Mouse (Mus musculus) T-cell, adult 2 months (primary cell): Measurements from ENCODE around the gene Myo9b.
A peak's percentile ranks its signal among the peaks of the same experiment; 100 is the strongest.

Source experiments
- DNase-seq: peaks from one replicate; pipeline ENCODE4 v3.0.0; 2022; ENCODE audit warnings: low spot score

Myo9b gene

DNA sequence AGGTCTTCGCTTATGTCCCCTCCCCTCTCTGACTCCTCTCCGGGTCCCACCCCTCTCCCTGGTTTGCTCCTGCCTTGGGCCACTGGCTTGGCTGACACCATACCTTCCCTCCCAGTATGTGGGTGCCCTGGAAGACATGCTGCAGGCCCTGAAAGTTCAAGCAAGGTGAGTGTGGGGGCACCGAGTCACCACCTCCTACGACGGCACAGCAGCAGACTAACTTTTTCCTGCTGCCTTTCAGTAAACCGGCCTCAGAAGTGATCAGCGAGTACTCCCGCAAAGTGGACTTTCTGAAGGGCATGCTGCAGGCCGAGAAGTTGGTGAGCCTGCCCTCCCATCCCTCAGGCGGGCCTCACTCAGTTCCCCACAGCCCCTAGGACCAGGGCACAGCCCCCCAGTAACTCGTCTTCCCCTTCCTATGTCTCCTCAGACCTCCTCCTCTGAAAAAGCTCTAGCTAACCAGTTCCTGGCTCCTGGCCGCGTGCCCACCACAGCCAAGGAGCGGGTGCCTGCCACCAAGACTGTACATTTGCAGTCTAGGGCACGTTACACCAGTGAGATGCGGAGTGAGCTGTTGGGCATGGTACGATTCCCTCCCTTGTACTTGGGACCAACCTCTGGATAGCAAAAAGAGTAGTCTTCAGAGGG lies 95.1 kb downstream of the Myo9b start:
- DNase-seq = no peak

DNA sequence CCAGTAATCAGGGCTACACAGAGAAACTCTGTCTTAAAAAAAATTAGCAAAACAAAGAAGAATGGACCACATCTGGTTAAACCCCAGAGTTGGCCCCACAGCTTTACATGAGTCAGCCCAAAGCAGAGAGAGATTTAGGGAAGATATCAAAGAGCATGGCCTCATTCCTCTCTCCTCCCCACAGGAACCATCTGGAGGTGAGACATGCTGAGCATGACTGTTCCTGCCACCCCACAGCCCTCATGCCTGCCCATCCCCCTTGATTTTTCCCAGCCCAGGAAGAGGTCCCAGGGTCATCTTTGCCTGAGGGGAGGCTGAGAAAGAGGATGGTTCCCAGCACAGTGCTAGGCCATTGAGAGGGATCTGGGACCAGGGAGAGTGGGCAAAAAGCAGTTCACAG lies 95.9 kb downstream of the Myo9b start:
- no peak for DNase-seq

DNA sequence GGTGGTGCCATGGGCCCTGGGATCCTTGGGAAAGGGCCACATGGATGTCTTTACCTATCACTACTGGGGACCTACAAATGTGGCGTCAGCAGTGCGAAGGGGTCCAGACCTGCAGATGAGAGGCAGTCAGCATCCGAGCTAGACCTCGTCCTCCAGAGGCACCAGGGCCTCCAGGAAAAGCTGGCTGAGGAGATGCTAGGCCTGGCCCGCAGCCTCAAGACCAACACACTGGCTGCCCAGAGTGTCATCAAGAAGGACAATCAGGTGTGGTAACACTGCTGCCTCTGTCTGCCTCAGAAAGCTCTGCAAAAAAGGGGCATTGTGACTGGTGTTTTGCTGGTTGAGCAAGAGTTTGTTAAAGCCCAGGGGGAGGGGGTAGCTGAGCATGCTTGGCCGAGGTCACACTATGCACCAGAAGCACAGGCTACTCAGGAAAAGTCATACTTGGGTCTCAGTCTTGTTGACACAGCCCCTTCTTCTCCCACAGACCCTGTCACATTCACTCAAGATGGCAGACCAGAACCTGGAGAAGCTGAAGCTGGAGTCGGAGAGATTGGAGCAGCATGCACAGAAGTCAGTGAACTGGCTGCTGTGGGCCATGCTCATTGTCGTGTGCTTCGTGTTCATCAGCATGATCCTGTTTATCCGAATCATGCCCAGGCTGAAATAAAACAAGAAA lies 96.7 kb downstream of the Myo9b start:
- DNase-seq = no peak

DNA sequence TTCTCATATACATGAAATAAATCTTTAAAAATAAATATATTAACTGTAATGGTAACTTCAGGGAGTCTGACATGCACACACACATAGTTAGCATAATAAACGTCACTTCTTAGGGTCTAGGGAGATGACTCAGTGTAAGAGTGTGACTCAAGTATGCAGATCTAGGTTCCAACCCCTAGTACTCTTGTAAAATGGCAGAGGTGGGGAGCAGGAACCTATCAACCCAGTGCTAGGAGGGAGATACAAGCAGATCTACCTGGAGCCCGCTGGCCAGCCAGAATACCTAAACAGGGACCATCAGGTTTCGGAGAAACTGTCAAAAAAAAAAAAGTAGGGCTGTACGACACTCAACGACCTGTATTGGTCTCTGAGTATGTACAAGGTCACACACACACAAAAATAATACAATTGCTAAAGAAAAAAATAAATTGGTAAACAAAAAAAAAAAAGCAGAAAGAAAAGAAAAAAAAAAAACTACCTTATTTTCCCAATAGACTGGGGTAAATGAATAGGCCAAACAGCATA lies 98.3 kb downstream of the Myo9b start:
- no peak for DNase-seq

DNA sequence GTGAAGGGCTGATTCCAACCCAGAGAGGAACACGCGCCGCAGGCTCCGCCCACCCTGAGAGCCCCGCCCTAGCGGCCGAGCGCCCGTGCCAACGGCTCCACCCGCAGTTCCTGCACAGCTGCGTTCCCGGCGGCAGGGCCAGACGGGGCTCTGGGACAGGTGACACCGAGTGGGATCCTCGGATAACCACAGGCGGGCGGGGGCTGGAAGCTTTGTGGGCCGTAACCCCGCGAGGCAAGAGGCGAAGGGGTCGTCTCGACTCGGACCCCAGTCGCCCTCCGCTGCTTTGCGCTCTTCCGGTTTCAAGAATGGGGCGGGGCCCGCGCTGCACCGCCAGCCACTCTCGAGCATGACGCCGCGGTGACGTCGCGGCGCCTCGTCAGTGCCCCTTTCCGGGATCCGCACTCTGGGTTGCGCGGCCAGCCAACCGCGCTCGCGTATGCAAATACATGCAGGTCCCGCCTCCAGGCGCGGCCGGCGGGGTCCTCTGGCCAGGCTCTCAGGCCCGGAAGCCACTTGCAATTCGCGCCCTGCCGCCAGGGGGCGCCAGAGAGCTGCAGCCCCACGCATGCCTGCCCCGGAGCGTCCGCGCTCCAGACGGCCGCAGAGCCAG lies 98.8 kb downstream of the Myo9b start, which contains the start of gene Ocel1:
Gene Ocel1, plus strand, starts transcription at position 63 of the 613 bp plus-strand sequence.
- DNase-seq = peak; percentile 99

DNA sequence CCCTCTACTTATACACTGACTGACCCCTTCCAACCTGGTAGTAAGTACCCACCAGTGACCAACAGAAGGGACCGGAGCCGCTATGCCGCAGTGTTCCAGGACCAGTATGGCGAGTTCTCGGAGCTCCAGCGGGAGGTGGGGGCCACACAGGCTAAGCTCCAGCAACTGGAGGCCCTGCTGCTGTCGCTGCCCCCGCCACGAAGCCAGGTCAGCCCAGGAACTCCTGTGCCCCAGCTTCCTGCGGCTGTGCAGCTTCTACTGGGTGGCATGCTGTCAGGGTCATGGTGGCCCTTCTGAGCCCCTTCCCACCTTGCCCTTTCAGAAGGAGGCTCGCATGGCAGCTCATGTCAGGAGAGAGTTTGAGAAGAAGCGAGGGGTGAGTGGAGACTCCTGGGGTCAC lies 99.9 kb downstream of the Myo9b start:
- DNase-seq = no peak

DNA sequence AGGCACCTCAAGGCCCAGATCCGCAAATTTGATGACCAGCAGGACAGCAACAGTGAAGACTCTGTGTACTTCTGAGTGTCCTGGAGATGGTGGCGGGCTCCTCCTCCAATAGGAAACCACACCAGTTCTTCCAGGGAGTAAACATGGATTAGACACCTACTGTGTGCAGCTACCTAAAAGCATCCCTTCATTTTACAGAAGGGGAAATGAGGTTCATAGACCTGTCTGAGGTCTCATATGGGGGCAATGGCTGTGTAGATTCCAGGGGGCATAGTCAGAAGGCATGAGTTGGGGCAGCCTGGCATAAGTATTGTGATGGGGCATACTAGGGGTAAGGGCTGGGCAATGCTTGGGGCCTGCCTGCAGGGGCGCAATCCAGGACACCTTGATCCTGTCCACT lies 100.5 kb downstream of the Myo9b start:
- DNase-seq = no peak

DNA sequence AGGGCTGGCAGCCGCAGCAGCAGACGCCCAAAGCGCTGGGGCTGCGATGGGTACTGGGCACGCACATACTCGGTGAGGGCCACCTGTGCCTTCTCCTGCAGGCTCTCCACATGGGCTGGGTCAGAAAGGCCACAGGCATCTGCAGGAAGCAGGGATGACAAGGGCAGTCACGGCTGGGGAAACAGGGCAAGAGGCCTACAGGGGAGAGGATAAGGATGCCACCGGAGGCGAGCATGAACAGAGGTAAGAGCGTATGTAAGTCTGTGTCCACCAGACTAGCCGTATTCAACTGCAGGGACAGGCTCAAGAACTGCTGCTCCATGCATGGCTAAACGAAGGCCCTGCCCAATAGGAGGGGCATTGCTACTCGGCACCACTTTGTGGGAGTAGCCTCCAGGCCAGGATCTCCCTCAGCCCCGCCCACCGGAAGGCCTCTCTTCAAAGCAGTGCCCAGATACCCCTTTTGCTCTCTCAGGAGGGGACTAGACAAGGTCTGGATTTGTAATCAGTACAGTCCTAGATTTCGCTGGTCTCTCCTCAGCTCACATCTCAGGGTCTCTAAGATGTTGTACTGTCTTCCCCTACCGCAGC lies 102.2 kb downstream of the Myo9b start:
- no peak for DNase-seq

DNA sequence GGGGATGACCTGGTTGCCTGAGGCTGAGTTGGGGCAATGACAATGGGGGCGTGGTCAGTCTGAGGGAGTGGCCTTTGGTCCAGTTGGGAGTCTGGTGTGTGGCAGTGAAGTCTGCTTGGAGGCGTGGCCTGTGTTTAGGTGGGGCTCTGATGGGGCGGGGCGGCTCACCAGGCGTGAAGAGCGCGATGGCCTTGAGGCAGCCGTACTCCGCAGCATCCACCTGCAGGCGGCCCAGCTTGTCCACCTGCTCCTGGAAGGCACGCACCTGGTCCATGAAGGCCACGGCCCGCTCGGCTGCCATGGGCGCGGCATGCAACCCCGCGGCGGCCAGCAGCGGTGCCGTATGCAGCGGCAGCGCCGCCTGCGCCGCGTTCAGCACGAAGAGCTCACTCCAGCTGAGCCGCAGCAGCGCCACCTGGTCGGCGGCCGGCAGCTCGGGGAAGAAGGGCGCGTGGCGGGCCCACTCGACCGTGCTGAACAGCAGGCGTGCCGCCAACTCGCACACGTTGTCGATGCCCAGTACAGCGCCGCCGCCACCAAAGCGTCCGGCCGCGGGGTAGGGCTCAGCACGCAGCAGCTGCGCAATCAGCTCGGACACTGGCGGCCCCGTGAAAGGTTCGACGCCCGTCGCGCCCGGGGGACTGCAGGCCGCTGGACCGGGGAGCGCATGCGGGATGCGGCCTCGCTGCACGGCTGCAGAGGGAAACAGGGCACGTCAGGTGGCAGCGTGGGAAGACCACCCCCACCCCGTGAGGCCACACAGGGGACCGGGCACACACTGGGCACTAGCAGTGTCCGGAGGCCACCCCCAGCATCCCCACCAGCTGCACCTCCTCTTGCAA lies 103.3 kb downstream of the Myo9b start:
- no peak for DNase-seq

DNA sequence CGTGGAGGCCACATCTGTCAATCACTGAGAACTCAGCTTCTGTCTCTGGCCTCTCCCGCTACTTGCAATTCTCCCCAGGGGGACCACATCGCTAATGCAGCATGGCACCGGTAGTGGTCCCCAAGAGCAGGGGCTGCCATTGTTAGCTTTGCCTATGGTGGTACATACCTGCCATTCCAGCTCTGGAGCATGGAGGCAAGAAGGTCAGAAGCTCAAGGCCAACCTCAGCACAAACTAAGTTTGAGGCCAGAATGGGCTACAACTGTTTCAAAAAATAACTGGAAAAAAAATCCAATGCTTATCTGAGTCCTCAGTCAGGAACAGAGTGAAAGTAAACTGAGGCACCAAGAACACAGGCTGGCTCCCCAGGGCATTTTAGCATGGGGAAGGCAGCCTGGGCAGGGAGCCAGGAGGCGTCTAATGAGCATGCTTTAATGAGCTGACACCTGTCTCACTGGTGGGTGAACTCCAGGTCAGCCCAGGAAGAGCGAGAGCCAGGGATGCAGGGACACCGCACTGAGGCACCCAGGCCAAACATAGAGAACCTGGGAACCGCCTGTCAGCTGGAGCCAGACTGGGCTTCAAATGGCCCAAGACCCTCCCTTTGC lies 104.0 kb downstream of the Myo9b start:
- DNase-seq = no peak

DNA sequence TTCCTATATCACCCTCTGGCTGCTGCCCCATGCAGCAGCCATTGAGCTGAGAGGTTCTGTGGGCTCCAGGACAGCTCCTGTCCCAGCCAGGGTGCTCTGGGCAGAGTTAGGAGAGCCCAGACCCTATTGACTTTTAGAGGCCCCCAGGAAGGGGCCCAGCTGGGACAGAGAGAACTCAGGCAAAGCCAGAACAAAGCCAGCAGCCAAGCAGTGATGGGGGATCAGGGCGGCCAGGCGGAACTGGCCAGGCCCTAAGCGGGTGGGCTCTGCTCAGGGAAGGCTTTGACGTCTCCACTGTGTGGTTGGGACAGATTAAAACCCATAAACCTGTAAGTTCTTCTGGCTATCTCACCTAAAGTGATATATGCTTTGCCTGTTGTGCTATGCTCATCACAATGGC lies 106.5 kb downstream of the Myo9b start:
- DNase-seq = no peak

DNA sequence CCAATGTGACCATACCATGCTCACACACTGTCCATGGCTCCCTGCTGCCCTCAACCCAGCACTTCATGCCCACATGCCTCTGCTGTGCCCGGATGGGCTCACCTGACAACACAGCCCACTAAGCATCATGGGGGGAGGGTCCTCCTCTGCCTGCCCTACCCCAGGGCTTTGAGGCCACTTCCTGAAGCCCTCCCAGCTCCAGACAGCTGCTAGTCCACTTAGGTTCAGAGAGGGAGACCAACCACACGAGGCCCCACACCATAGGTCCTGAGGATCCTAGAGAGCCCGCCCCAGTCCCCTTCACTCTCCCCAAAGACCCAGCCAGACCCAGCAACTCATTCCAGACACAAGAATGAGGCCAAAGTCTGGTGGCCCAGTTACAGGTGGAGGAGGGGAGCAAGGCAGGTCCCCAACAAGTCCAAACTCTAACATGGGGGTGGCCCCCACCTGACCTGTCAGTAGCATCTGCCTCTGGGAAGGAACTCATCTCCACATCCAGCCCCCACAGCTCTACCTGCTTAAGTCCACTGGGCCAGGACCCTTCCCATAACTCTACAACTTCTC lies 107.1 kb downstream of the Myo9b start:
- no peak for DNase-seq

DNA sequence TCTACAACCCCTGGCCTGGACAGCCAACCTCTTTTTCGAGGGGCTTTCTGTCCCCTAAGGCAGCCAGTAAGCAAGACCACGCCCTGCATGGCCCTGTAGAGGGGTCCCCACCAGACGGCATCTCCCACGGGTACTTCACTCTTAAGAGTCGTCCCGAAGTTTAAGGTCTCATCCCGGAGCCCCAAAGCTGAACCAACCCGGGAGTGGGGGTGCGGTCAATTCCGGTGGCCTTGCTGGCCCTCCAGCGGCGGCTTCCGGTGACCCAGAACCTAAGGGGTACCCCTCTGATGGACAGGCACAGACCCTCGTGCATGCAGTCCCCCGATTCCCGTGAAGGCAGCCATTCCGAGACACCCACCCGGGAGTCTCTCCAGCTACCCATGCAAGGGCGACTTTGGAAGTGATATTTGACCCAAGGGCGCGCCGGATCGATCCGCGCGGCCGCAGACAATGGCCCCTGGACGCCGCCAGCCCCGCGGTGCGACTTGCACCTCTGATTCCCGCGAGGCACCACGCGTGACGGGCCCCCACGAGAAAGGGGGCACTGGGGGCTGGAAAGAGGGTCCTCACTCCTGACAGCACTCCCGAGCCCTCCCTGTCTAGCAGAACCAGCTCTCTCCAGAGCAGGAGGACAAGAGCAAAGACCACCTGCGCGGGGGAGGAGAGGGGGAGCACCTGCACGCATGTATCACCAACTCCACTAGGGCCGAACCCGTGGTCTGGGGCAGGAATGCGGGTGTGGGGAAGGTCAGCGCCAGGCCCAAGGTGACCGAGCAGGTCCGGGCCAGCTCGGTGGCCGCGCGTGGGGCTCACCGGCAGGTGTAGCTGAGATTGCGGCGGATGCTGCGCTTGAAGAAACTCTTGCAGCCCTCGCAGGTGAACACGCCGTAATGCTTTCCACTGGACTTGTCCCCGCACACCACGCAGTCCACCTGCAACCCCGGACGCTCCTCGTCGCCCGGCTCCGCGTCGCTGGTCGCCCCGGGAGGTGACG lies 108.0 kb downstream of the Myo9b start:
- DNase-seq = no peak

DNA sequence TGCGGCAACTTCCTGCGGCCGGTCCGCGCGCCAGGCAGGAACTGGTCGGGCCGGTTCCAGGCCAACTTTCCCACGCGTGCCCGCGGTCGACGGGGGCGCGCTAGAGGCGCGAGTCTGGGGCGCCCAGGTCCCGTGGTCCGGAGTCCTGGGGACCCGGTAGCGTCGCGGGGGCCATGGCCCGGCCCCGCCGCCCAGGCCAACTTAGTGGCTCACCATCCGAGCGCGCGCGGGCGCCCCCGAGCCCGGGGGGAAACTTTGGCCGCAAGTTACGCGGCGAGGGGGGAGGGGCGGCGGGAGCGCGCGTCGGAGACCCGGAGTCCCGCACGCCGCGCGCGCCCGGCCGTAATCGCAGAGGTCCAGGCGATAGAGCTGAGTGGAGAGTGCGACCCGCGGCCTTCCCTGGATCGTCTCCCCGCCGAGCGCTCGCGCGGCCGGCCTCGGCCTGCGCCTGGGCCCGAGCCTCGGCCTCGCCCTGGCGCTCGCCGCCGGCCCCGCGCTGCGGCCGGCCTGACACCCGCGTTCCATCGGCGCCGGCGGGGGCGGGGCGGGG lies 109.0 kb downstream of the Myo9b start, which contains the start of gene Nr2f6:
Gene Nr2f6, minus strand, starts transcription at position 540 of the 550 bp plus-strand sequence.
- no peak for DNase-seq

DNA sequence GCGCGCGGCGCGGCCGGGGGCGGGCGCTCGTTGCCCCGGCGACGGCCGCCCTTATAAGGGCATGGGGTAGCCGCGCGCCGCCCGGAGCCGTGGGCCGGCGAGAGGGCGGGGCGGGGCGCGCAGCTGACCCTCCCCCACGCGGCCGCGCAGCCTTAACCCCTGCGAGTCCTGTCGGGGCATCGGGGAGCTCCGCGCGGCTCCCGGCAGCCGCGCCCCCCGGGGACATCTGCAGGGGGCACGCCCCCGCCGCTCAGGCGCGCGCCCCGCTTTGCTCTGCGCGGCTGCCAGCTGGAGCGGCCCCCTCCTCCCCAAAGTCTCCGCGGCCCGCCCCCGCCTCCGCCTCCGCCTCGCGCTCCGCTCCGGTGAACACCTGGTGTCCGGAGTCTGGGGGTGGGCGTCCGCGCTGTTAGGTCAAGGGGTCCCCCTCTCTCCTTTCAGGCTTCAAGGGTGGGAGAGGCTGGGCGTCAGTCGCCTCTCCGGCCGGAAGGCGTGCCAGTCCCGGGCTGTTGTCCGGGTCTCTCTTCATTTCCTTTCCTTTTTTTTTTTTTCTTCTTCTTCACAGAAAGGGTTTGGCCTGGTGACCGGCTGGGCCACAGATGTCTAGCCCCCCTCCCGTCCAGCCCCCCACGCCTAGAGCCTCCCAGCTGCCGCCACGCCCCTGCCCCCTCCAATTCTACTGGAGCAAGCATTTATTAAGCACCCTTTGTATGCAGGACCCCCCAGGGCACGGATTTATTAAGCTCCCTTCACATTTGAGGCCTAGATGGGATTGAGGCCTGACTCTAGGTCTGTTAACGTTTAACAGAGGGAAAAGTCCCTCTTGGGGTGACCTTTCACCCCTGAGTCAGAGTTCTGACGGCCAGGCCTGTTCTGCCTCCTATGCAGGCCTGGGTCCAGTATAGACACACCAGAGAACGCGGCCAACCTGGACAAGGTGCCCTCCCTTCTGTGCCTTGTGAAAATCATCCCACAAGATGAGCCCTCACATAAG lies 109.8 kb downstream of the Myo9b start:
- peak; percentile 60 for DNase-seq

DNA sequence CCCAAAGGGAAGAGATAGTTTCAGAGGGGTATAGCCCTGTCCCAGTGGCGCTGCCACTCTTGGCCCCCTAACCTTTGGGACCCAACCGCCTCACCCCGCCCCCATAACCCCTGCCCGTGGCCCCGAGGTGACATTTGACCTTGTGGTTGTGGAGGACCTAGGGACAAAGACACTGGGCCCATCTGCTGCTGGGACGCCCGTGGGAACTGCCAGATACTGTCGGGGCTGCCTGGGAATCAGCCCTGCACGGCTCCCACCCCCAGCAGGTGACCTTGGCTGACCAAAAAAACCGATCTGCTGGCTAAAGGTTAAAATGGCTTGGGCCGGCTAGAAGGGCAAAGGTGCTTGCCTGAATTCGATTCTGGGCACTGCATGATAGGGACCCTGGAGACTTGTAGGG lies 110.9 kb downstream of the Myo9b start:
- DNase-seq = no peak

DNA sequence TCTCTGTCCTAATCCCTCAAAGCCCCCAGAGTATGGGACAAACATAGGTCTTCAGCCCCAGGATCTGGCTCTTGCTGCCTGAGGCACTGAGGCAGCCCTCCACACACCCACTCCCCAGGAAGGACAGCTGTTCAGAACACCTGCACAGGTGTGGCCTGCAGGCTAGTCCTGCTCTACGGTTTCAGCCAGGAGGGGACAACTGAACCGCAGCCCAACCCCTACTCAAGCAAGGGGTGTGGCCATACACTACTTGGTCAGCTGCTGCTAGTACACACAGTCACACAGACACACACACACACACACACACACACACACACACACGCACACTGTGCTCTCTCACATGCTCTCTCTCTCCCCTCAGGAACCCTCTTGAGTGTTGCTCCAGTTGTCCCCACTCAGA lies 111.3 kb downstream of the Myo9b start:
- DNase-seq = no peak

DNA sequence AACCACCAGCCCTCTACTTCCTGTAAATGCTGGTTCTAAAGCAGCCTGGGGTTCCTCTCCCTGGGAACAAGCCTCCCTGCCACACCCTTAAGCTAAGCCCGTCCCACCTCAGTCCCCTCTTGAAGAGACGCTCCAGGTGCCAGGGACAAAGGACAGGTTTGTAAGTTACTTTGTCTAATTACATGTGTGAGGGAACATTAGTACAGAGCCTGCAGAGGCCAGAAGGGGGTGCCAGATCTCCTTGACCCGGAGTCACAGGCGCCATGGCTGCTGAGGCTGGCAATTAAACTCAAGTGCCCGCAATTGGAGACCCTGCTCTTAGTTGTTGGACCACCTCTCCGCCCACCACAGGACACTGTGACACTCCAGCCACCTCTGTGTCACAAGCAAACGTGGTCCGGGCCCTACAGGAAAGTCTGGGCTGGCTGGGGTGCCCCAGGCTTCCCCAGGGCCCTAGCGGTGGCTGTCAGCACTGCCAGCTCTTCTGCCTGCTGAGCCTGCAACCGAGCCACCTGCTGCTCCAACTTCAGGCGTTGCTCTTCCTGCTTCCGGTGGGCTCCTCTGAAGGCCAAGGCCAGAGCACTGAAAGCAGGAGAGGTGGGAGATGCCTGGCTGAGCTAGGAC lies 112.8 kb downstream of the Myo9b start:
- no peak for DNase-seq
